Mouse (Mus musculus): Measurements from ENCODE around the gene Angptl8.

- TF ChIP-seq CTCF (IDR thresholded peaks at IDR 0.05; ENCODE audit: low read depth) (no peak), EP300 (IDR thresholded peaks at IDR 0.05; ENCODE audit: low read depth) (no peak)
Measured at GRCm38 (mm10) chr9:21794344-21794834, 40.9 kb upstream of the Angptl8 start.

All from liver, postnatal 0 days (tissue).